Mouse (Mus musculus): ENCODE measurements around the gene Mre11a.
A peak's percentile ranks its signal among the peaks of the same experiment; 100 is the strongest.

DNA sequence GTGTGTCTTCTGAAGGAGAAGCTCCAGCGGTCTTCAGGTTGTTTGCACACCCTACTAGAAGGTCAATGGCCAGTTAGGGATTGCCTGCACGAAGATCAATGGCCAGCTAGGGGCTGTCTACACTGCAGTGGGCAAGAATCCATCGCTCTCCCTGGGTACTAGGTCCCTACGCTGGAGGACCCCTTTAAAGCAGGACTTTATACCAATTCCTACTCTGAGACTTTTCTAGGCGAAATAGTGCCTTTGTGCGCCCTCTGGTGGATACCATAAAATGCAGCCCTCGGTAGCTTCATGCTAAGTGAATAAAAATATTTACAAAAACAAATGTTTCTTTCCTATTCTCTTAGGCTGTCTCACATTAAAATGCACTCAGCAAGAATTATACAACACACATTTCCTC is 19.7 kb upstream of the Mre11a start:
- TF ChIP-seq CTCF (IDR thresholded peaks at IDR 0.05; ENCODE audit: low read depth, low read length) = 0 out of 2 replicates have a peak, but pooled peaks have one; percentile 38
- TF ChIP-seq GATA1 (IDR thresholded peaks at IDR 0.05; ENCODE audit: borderline replicate concordance, low read length) = no peak
- no peak for TF ChIP-seq TAL1 (conservative IDR thresholded peaks at IDR 0.05; ENCODE audit: low read depth, low read length)
- TF ChIP-seq GATA2 (IDR thresholded peaks at IDR 0.05; ENCODE audit: borderline replicate concordance, low read depth, low read length) = no peak
- no peak for TF ChIP-seq POLR2AphosphoS5 (IDR thresholded peaks at IDR 0.05; ENCODE audit: insufficient replicate concordance, low read depth, low read length)
